Mouse (Mus musculus): ENCODE measurements around the gene Hs1bp3.

DNA sequence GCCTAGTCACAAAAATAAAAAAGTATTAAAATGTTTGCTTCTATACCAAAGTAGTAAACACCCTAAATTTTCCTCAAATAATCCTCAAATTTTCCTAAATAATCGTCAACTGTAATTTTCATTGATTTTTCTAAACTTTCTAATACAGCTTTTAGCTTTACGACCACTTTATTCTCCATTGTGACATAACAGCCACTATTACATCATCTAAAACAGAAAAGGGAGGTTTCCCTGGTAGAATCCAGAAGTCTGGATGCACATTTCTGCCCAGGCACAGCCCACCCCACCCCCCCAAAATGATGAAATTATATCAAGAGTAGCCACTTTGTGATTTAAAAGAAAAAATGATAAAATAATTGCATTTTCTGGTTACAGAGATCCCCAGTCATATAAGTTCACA, 17.1 kb upstream of the Hs1bp3 start:
- TF ChIP-seq CTCF (IDR thresholded peaks at IDR 0.05; ENCODE audit: low read depth) (no peak), EP300 (IDR thresholded peaks at IDR 0.05; ENCODE audit: low read depth) (no peak)

Measured in liver, embryonic 14.5 days (tissue).